Mouse (Mus musculus) lung, adult 18-20 months (tissue): ENCODE measurements around the gene Rsl1.
"Not testable (repeated sequence)": the region's sequence is repeated elsewhere in the genome, so short reads cannot be mapped to it uniquely, and the experiment has no call there.

Source experiments
- DNase-seq, 2 experiments: peaks; one replicate each; pipeline ENCODE4 v3.0.0; 2022; ENCODE audit warnings: mixed read lengths in 2 of 2

Gene Rsl1

DNA sequence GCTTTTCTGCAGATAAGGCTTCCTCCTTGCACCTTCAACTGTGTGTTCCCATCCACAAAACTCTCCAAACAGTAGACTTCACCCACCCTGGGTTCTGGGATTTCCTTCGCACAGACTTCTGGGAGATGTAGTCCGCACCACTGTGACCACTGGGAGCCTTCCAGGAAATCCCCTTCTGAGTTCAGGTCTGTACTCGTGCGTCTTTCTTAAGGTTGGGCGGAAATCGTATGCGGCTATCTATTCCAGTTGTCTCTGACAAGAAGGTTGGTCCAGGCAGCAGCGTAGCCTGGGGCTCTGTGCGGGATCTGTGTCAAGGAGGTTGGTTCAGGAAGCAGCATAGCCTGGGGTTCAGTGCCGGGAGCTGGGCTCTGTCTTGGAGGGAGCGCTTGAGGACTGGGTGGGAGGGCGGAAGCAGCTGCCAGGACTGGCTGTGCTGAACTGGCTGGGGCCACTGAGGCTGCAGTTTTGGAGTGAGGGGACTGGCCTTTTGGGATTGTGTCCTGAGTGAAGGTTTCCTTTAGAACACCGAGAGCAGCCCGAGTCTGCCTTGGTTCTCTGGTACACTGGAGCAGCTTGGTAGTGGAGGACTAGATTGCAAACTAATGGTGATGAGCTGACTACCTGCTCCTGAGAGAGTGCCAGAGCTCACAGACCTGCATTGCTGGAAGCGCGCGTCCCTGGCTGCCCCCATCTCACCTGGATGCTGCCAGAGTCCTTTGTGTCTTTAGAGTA, at the start of gene Rsl1:
TSS of gene Rsl1 (plus strand) at position 192 of the 732 bp plus-strand sequence.
- peak; percentile 86 for DNase-seq

- no peak for DNase-seq
These were observed 48.5 kb upstream of the Rsl1 start for GRCm38 (mm10) chr13:67124460-67124859.

DNA sequence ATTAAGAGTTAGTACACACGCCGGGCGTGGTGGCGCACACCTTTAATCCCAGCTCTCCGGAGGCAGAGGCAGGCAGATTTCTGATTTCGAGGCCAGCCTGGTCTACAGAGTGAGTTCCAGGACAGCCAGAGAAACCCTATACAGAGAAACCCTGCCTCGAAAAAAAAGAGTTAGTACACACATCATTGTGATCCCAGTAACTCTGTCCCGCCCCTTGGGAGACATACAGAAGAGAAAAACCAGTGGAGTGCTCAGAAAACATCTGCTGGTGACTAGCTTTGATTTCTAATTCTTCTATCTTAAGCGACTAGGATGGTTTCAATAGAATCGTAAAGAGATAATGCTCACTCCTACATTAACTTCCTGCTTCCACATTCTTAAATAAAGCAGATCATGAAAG, 45.5 kb upstream of the Rsl1 start:
- DNase-seq: not testable (repeated sequence)

GRCm38 (mm10) chr13:67128038-67128721, 44.8 kb upstream of the Rsl1 start:
- DNase-seq: peak; percentile 87 to 90

- not testable (repeated sequence) for DNase-seq
These were observed 6.9 kb upstream of the Rsl1 start for GRCm38 (mm10) chr13:67166122-67166521.

DNA sequence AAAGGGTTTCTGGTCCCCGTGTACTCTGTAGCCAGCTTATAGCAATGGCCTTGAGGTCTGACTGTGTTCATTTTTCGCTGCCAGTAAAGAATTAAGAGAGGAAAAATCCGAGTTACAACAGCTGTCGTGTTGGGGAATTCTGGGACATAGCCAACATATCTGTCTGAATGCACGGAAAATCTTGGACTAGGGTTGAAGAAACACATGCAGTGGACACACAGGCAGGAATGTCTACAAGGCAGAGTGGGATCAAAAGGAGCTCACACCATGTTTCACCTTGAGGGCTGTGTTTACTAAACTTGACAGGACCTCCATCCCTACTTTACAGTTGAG, 707 bp downstream of the Rsl1 start:
- no peak for DNase-seq

- peak; percentile 47 to 66 for DNase-seq
These were observed 21.4 kb downstream of the Rsl1 start, which contains the start of gene Zfp455 for GRCm38 (mm10) chr13:67194340-67194894. Zfp455 (plus strand) TSS chr13:67194506.

- no peak for DNase-seq
These were observed 28.7 kb downstream of the Rsl1 start for GRCm38 (mm10) chr13:67201656-67202055.

GRCm38 (mm10) chr13:67214015-67214607, 41.1 kb downstream of the Rsl1 start:
- DNase-seq: no peak
